Mouse (Mus musculus) stomach, postnatal 0 days (tissue): ENCODE results near the gene Srpr.

Source experiments
- CTCF ChIP-seq: IDR thresholded peaks from 2 replicates; pipeline ENCODE4 v1.5.1; 2016; ENCODE audit warnings: antibody characterized with exemption, low read depth, mild to moderate bottlenecking, moderate library complexity
- EP300 ChIP-seq: optimal IDR thresholded peaks from 2 replicates; pipeline ENCODE3; 2016; ENCODE audit warnings: antibody characterized with exemption

GRCm38 (mm10) chr9:35235996-35236395, 36.0 kb downstream of the Srpr start:
- TF ChIP-seq CTCF (no peak), EP300 (no peak)
